Mouse (Mus musculus) forebrain, postnatal 0 days (tissue): ENCODE measurements at regions not wholly inside any gene's neighbourhood (a gene's known extent, or its start where the extent isn't known, plus 50 kb on each side); places are given as distances from the start of the nearest gene placed in this dataset. TPM values are rescaled to one million over a fixed set of nuclear protein-coding genes. Genes with fewer than 3 reads are reported as not detected.

Experiments used
- ATAC-seq: fragments of 200-750 bp; cut with Nextera tagmentation; 2 replicates; pipeline ENCODE4 v1.8.0; 2017; ENCODE audit warnings: mild to moderate bottlenecking, moderate library complexity
- DNase-seq: peaks from one replicate; pipeline ENCODE4 v3.0.0-alpha.2; 2015
- H3K27ac ChIP-seq: fragments of 300-500 bp; sonication (generic); 2 replicates; pipeline ENCODE4 v1.5.1; 2014; ENCODE audit warnings: low read depth, mild to moderate bottlenecking, antibody characterized with exemption, low read length, moderate library complexity, mixed read lengths
- H3K27me3 ChIP-seq: fragments of 300-500 bp; sonication (generic); 2 replicates; pipeline ENCODE4 v1.6.1; 2014; ENCODE audit warnings: mild to moderate bottlenecking, low read length, mixed read lengths; ENCODE audit not compliant: insufficient read depth
- H3K36me3 ChIP-seq: fragments of 300-500 bp; sonication (generic); 2 replicates; pipeline ENCODE4 v1.6.1; 2014; ENCODE audit warnings: mild to moderate bottlenecking, moderate library complexity; ENCODE audit not compliant: insufficient read depth
- H3K4me1 ChIP-seq: fragments of 300-500 bp; sonication (generic); 2 replicates; pipeline ENCODE4 v1.6.1; 2014; ENCODE audit warnings: antibody characterized with exemption; ENCODE audit not compliant: insufficient read depth
- H3K4me2 ChIP-seq: fragments of 300-500 bp; sonication (generic); 2 replicates; pipeline ENCODE4 v1.6.1; 2014; ENCODE audit warnings: low read depth, mild to moderate bottlenecking, moderate library complexity
- H3K4me3 ChIP-seq: fragments of 300-500 bp; sonication (generic); 2 replicates; pipeline ENCODE4 v1.5.1; 2014; ENCODE audit warnings: low read depth, low read length, mixed read lengths
- H3K9ac ChIP-seq: fragments of 300-500 bp; sonication (generic); 2 replicates; pipeline ENCODE4 v1.6.1; 2014; ENCODE audit warnings: mild to moderate bottlenecking
- H3K9me3 ChIP-seq: fragments of 300-500 bp; sonication (generic); 2 replicates; pipeline ENCODE4 v1.6.1; 2016; ENCODE audit warnings: low read length
- CTCF ChIP-seq: sonication (generic); IDR thresholded peaks from 2 replicates; pipeline ENCODE4 v1.5.1; 2016; ENCODE audit warnings: antibody characterized with exemption, control low read depth, low read depth
- WGBS: fragments of 180-500 bp; shearing (Covaris S2); extraction: QIAGEN DNeasy Blood & Tissue Kit; methylation state at CpG from one replicate; pipeline ENCODE4 v1.1.7; 2014; 5-methylcytosine and 5-hydroxymethylcytosine counted together
- microRNA counts: library from miRNA; unstranded; fragments of <30 nt; microRNA quantifications from one replicate; lab custom pipeline; 2015
- microRNA-seq, 2 experiments: library from miRNA; unstranded; fragments of <30 nt; microRNA quantifications; one replicate each; pipeline ENCODE4; 2016

DNA sequence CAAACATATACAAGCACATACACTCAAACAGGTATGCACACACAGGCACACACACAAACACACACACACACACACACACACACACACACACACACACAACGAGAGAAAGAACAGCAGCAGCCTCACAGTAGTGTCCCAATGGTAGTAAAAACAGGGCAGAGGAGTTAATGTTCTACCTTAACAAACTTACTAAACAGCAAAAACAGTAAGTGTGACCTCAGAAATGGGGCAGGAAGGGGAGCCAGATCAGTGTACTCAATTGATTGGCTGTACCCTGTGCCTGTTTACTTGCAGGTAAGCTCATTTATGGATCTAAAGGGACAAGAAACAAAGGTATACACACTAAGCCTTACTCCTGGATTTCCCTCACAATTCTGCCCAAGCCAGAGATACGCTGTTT lies 53.6 kb upstream of the Ell2 start:
- Histone ChIP-seq H3K4me2 (no peak overlapping the region), H3K4me3 (no peak overlapping the region), H3K4me1 (no peaks in the 10 kb centered on the region), H3K9me3 (no peaks in the 10 kb centered on the region), H3K27me3 (no peaks in the 10 kb centered on the region), H3K36me3 (no peaks in the 10 kb centered on the region), H3K27ac (no peak overlapping the region), H3K9ac (no peak overlapping the region)
- no peak for TF ChIP-seq CTCF
- WGBS, result 82% methylated on average over 2 of the region's 2 CpGs
- DNase-seq (no peak), ATAC-seq (no peak)

MicroRNA genes in the stretch of these regions (microRNA counts, 519-probe panel; counts per million panel counts)
- not detected for microRNA mmu-miR-682 (lab: Ali Mortazavi, UCI)

Small RNA genes in the stretch of these regions (microRNA-seq; reads per million reads assigned to microRNA genes)
- gene Mir682, result 0 reads per million in 2 experiments
